Mouse (Mus musculus) embryo, embryonic 11 days (tissue): ENCODE measurements around the gene Hspb2.

ENCODE experiments used
- DNase-seq: peaks from one replicate; pipeline ENCODE4 v3.0.0-alpha.2; 2015

Gene Hspb2

DNA sequence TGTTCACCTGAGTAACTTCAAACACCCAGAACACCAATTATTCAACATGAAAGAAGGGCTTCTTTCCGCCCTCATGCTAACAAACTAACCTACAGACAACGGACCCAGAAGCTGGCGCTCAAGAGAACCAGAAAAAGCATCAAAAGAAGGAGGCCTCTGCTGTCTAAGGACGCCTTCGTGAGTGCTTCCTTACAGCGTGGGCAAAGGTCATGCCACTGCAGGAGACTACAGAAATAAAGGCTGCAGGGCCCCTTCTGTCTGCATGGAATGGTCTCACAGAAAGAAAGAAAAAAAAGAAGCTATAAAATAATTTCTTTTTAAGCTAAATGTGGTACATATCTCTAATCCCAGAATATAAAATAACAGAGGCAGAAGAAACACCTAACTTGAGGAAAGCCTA is 47.2 kb downstream of the Hspb2 start:
- DNase-seq, result no peak
